Mouse (Mus musculus) 3134 (cell line): ENCODE data around the gene Cnn1.
"Not testable (repeated sequence)": the region's sequence is repeated elsewhere in the genome, so short reads cannot be mapped to it uniquely, and the experiment has no call there.

ENCODE experiments used
- DNase-seq: peaks from one replicate; pipeline ENCODE4 v3.0.0-alpha.2; 2011; ENCODE audit warnings: low spot score; ENCODE audit not compliant: insufficient read length; ENCODE audit errors: extremely low read depth

The Cnn1 gene

GRCm38 (mm10) chr9:22072276-22072675, 26.7 kb upstream of the Cnn1 start:
- DNase-seq = no peak

DNA sequence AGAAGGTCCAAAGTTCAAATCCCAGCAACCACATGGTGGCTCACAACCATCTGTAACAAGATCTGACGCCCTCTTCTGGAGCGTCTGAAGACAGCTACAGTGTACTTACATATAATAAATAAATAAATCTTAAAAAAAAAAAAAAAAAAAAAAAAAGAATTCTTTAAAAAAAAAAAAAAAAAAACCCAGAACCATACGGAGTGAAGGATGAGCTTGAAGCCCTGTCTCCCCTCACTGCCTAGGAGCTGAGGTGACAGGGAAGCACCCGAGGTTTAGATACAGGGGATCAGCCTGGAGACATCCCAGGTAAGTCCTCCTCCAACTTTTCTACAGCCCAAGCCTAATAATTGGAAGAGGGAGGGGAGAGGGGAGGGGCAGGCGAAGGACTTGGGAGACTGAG, 23.2 kb upstream of the Cnn1 start:
- DNase-seq = not testable (repeated sequence)

DNA sequence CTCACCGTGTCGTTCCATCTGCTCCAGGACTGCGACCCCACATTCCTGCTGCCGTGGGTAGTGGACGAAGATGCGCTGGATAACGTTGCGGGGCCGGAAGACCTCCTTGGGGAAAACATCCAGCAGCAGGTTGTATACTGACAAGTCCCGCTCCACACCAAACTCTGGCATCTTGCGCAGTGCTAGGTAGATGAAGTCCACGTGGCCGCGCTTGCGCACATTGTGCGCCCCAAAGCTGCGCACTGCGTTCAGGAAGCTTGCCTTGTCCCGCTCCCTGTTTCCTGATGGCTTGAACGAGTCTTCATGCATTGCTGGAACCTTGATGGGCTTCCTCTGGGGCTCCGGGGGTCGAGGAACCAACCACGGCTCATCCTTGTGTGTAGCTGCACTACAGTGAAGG, 22.8 kb upstream of the Cnn1 start:
- no peak for DNase-seq

GRCm38 (mm10) chr9:22084667-22085021, 14.4 kb upstream of the Cnn1 start:
- DNase-seq = no peak

DNA sequence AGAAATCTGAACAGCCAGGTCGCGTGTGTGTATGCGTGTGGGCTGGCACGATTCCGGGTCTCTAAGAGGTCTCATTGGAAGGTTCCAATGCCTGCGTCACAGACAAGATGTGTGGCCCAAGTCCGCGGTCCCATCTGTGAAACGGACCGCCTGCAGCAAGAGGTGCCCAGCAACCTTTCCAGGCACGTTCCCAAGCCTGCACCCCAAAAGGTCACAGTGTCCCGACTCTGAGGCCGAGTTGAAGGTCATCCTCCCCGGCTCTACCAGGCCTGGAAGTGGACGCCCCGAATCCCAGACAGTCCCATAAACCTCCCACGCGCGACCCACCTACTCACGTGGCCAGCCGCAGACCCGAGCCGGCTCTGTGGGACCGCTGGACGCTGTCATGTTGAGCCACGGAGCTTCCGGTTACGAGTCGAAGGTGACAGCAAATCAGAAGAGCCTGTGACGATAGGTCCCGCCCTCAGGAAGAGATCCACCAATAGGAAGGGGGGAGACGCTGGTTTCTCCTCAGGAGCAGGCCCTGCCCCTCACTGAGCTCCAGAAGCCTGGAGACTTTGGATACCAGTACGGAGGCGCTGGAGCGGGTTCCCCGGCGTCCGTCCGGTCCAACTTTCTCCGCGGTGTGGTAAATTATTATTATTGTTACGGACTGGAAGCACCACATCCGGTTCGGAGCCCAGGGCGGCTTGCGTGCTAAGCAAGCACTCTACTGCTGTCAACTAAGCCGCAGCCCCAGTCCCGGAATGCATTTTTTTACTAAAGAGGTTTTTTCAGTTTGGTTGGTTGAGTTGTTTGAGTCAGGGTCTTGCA, 13.8 kb upstream of the Cnn1 start, which contains the start of gene Ecsit:
Ecsit (minus strand) TSS at position 417 of the 813 bp plus-strand sequence.
- DNase-seq = peak; percentile 90

- DNase-seq = no peak
These were observed 13.0 kb upstream of the Cnn1 start for GRCm38 (mm10) chr9:22086012-22086411.

GRCm38 (mm10) chr9:22087034-22087618, 11.9 kb upstream of the Cnn1 start:
- no peak for DNase-seq

GRCm38 (mm10) chr9:22089281-22089680, 9.7 kb upstream of the Cnn1 start:
- DNase-seq = no peak

GRCm38 (mm10) chr9:22089986-22090385, 9.0 kb upstream of the Cnn1 start:
- peak; percentile 51 for DNase-seq

GRCm38 (mm10) chr9:22092746-22093145, 6.3 kb upstream of the Cnn1 start:
- no peak for DNase-seq

GRCm38 (mm10) chr9:22095854-22096307, 3.1 kb upstream of the Cnn1 start:
- DNase-seq = peak; percentile 91

GRCm38 (mm10) chr9:22099922-22100321, 906 bp downstream of the Cnn1 start:
- no peak for DNase-seq

DNA sequence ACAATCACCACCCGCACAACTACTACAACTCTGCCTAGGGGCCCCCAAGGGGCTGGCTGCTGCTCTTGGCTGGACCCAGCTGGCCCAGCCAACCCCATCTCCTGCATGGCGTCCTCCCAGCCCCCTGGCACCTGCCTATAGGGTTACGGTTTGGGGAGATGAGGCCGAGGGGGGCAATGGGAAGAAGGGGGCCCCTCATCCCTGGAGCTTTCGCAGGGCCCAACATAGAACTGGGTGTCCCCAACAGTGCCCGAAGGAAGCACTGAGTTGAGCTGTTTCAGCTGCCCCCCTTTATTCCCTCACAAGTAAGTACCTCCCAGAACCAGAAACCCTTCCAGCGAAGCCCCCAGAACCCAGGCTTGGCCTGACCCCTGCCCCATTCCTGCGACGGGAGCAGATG, 9.2 kb downstream of the Cnn1 start:
- no peak for DNase-seq

- no peak for DNase-seq
These were observed 16.6 kb downstream of the Cnn1 start for GRCm38 (mm10) chr9:22115635-22116034.

DNA sequence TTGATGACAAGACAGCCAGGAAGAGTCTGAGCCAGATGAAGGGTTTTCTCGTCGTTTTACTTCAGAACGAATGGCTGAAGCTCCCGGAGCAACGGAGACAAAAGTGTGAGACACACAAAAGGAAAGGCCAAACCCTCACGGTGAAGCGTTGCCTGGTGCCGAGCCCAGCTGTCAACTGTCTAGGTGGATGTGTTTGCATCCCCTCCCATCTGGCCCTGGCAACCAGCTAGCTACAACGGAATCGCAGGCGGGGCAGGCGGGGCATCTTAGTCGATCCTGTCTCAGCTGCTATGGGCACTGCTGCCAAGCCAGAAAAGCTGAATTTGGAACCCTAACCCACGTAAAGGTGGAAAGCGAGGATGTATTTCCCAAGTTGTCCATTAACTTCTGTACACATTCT, 17.1 kb downstream of the Cnn1 start:
- DNase-seq = no peak

- peak; percentile 84 for DNase-seq
These were observed 17.9 kb downstream of the Cnn1 start, which contains the start of gene Elof1 for GRCm38 (mm10) chr9:22116740-22117426. TSS of gene Elof1 (minus strand) at chr9:22117172.

DNA sequence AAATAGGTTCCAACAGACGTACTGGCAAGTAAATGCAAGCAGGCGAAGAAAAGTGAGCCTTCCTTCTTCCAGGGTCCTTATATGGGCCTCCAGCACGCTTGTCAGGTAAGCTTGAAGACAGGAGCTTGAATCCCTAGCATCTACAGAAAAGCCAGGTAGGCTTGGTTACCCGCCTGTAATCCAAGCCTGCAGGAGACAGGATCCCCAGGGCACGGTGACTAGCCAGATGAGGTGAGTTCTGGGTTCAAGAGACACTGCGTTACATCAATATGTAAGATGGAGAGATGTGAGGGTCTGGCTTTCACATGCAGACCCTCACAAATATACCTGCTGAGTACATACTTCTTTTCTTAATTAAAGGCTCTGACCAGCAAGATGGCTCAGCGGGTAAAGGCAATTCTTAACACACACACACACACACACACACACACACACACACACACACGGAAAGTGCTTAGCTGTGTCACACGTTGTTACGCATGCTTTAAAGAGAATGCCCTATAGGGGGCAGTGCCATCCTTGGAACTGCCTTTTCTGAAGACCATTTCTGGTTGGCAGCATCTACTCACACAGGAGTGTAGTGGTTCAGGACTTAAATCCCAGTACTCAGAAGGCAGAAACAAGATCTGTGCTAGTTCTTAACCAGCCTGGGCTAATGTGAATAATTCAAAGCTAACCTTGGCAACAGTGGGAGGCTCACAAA, 18.9 kb downstream of the Cnn1 start:
- peak; percentile 61 for DNase-seq

DNA sequence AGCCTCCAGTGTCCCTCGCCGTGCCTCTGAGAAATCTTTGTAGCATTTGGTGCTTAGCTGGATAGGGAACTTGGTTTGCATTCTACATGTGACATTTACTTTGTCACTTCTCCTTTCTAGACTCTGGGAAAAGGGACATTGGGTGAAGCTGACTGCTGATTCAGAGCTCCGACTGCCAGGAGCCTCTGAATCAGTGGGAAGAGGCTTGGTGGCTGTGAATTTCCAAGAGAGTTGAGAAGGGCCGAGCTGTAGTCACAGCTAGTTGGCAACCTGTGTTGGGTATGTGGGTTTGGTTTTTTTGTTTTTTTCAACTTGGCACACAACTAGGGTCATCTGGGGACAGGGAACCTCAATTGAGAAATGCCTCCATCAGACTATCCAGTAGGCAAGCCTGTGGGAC, 20.5 kb downstream of the Cnn1 start:
- no peak for DNase-seq

- DNase-seq = no peak
These were observed 22.5 kb downstream of the Cnn1 start for GRCm38 (mm10) chr9:22121545-22121944.

- DNase-seq = no peak
These were observed 23.0 kb downstream of the Cnn1 start for GRCm38 (mm10) chr9:22122005-22122404.

GRCm38 (mm10) chr9:22123069-22123609, 24.1 kb downstream of the Cnn1 start:
- DNase-seq = no peak
